Mouse (Mus musculus): ENCODE results near the gene Mindy2.
"Not testable (repeated sequence)": the region's sequence is repeated elsewhere in the genome, so short reads cannot be mapped to it uniquely, and the experiment has no call there.

Gene Mindy2

GRCm38 (mm10) chr9:70584641-70585040 is 72.3 kb downstream of the Mindy2 start:
- in situ Hi-C loops (cut with MboI, MseI) = no loop called here

DNA sequence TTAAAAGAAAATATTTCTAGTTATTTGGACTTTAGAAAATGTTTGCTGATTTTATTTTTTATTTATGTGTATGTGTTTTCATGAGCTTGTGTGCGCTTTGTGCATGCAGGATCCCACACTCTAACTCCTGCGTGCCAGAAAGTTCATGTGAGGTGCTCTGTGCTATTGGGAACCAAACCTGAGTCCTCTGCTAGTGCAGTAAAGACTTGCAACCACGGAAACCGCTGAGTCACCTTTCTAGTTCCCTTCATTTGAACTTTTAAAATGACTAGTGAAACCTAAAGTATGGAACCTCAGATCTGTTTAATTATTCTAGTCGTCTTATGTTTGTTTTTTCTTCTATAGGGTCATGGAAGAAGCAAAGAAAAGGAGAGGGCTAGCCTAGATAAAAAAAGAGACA is 76.0 kb downstream of the Mindy2 start:
- in situ Hi-C loops (cut with MboI, MseI) = no loop called here

DNA sequence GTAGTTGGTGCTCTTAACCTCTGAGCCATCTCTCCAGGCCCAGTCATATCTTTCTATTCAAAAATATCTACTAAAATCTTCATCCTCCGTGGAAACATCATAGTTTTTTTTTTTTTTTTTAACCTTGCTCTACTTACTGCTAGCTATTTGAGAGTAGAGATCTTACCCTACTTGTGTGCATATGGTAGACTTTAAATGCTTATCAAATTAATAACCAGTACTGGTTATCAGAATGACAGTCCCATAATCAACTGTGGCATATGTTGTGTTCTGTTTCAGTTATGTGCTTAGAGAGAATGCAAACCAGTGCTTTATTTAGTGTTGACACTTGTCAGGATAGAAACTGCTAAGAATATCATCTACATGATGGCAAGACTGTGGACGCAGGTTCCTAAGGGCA is 78.9 kb downstream of the Mindy2 start:
- in situ Hi-C loops (cut with MboI, MseI) = no loop called here

GRCm38 (mm10) chr9:70570351-70570750 is 86.6 kb downstream of the Mindy2 start:
- in situ Hi-C loops (cut with MboI, MseI) = no loop called here

DNA sequence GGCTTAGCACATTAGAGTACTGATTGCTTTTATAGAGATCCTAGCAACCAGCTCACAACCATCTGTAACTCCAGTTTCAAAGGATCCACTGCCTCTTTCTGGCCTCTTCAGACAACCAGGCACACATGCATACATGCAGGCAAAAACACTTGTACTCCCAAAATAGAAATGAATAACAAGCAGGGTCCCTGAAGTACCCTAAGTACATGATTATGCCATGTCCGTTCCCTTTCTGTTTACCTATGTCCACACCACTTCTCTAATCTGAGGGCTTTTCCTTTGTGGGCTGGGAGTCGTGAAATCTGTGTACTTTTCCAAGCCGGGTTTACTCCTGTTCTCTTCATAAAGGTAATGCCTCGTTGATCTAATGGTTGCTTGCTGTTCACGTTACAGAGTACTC is 89.3 kb downstream of the Mindy2 start:
- in situ Hi-C loops (cut with MboI, MseI) = no loop called here

- in situ Hi-C loops (cut with MboI, MseI) = no loop called here
Measured at GRCm38 (mm10) chr9:70562825-70563224, 94.1 kb downstream of the Mindy2 start.

- in situ Hi-C loops (cut with MboI, MseI) = no loop called here
Measured at GRCm38 (mm10) chr9:70556796-70557195, 100.2 kb downstream of the Mindy2 start.

DNA sequence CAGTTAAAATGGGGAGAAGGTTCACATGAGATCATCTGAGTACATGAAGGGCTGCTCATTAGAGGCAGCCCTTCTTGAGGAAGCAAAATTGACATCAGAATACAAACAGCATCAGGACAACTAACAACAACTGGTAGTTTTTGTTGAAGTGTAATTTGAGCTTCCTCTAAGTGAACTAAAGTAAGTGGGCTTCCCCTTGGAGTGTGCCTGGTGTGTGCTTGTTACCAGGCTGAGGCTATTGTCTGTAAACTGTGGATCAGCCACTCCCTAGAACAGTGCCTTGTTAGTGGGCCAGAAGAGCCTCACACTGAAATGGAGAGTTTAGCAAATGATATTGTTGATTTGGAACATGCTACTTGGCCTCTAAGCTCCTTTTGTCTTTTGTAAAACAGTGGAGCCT is 101.5 kb downstream of the Mindy2 start:
- in situ Hi-C loops (cut with MboI, MseI) = no loop called here

- in situ Hi-C loops (cut with MboI, MseI) = not testable (repeated sequence)
Measured at GRCm38 (mm10) chr9:70552233-70552632, 104.7 kb downstream of the Mindy2 start.

DNA sequence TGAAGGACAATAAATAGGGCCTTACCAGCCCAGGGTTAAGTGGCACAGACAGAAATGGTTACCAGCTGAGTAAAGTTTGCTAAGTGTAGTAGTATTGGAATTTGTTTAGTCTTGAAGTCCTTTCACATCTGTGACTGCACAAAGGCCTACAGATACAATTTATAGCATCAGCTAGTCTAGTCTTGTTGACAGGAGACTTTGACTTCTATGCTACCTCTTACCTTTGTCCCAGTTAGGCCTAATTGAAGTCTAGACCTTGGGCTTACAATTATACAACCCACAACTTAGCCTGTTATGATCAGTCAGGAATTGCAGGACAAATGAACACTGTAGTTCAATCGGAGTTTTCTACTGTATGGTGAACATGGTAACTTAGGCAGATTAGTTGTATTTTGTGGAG is 105.5 kb downstream of the Mindy2 start:
- in situ Hi-C loops (cut with MboI, MseI) = no loop called here
